Mouse (Mus musculus) kidney, postnatal 36 days (tissue): ENCODE data around the gene Cdk5r2.

Experiments used
- DNase-seq, 2 experiments: peaks; one replicate each; pipeline ENCODE4 v3.0.0; 2021 to 2022; ENCODE audit warnings: mixed read lengths in 2 of 2

Gene Cdk5r2

GRCm38 (mm10) chr1:74855156-74855555 is 422 bp downstream of the Cdk5r2 start:
- DNase-seq, result peak in 1 of 2 experiments; percentile 12

GRCm38 (mm10) chr1:74855651-74856438 is 1.1 kb downstream of the Cdk5r2 start:
- peak in 1 of 2 experiments; percentile 6 for DNase-seq

- DNase-seq, result no peak
Measured at GRCm38 (mm10) chr1:74856439-74856720, 1.6 kb downstream of the Cdk5r2 start.

GRCm38 (mm10) chr1:74856791-74857190 is 2.1 kb downstream of the Cdk5r2 start:
- DNase-seq, result no peak

GRCm38 (mm10) chr1:74857201-74857600 is 2.5 kb downstream of the Cdk5r2 start:
- DNase-seq, result peak in 1 of 2 experiments; percentile 13

- no peak for DNase-seq
Measured at GRCm38 (mm10) chr1:74857677-74858076, 2.9 kb downstream of the Cdk5r2 start.

- peak; percentile 32 to 74 for DNase-seq
Measured at GRCm38 (mm10) chr1:74858171-74858719, 3.5 kb downstream of the Cdk5r2 start.

- no peak for DNase-seq
Measured at GRCm38 (mm10) chr1:74858805-74859204, 4.1 kb downstream of the Cdk5r2 start.

GRCm38 (mm10) chr1:74859223-74859984 is 4.7 kb downstream of the Cdk5r2 start:
- DNase-seq, result no peak

- DNase-seq, result no peak
Measured at GRCm38 (mm10) chr1:74861783-74862182, 7.0 kb downstream of the Cdk5r2 start.

GRCm38 (mm10) chr1:74872218-74872617 is 17.5 kb downstream of the Cdk5r2 start:
- no peak for DNase-seq

GRCm38 (mm10) chr1:74877199-74877598 is 22.5 kb downstream of the Cdk5r2 start:
- no peak for DNase-seq

- DNase-seq, result peak; percentile 62 to 89
Measured at GRCm38 (mm10) chr1:74880785-74881360, 26.1 kb downstream of the Cdk5r2 start.

- peak in 1 of 2 experiments; percentile 43 for DNase-seq
Measured at GRCm38 (mm10) chr1:74882055-74882734, 27.5 kb downstream of the Cdk5r2 start.

GRCm38 (mm10) chr1:74882828-74883227 is 28.1 kb downstream of the Cdk5r2 start:
- no peak for DNase-seq

- no peak for DNase-seq
Measured at GRCm38 (mm10) chr1:74883441-74883840, 28.7 kb downstream of the Cdk5r2 start.

GRCm38 (mm10) chr1:74884196-74885141 is 29.7 kb downstream of the Cdk5r2 start:
- no peak for DNase-seq

GRCm38 (mm10) chr1:74885369-74886042 is 30.8 kb downstream of the Cdk5r2 start, which contains the start of gene Fev:
TSS of gene Fev (minus strand) at chr1:74885419.
- DNase-seq, result no peak

- DNase-seq, result peak in 1 of 2 experiments; percentile 72
Measured at GRCm38 (mm10) chr1:74891513-74891912, 36.8 kb downstream of the Cdk5r2 start.

GRCm38 (mm10) chr1:74892351-74893133 is 37.8 kb downstream of the Cdk5r2 start:
- DNase-seq, result no peak
